Mouse (Mus musculus) C2C12 (cell line): ENCODE measurements around the gene Mn1.

Experiments used
- CTCF ChIP-seq: IDR thresholded peaks from one replicate; pipeline ENCODE4 v1.5.1; 2011; ENCODE audit not compliant: control insufficient read depth, insufficient read depth, insufficient read length
- MYOD1 ChIP-seq: IDR thresholded peaks from one replicate; pipeline ENCODE4 v1.6.1; 2011; ENCODE audit warnings: low read depth; ENCODE audit not compliant: control insufficient read depth, insufficient read length

DNA sequence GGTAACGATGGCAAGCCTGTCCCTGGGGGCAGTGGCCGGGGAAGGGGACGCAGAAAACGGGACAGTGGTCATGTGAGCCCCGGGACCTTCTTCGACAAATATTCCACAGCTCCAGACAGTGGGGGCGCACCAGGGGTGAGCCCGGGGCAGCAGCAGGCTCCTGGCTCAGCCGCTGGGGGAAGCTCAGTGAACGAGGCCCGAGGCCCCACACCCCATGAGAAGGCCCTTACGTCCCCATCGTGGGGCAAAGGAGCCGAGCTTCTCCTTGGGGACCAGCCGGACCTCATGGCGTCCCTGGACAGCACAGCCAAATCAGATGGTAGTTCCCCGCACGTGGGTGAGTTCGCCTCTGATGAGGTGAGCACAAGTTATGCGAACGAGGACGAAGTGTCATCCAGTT lies 3.7 kb downstream of the Mn1 start:
- TF ChIP-seq CTCF (no peak), MYOD1 (no peak)
